Mouse (Mus musculus): ENCODE results near the gene Gm45618.

Gene Gm45618

DNA sequence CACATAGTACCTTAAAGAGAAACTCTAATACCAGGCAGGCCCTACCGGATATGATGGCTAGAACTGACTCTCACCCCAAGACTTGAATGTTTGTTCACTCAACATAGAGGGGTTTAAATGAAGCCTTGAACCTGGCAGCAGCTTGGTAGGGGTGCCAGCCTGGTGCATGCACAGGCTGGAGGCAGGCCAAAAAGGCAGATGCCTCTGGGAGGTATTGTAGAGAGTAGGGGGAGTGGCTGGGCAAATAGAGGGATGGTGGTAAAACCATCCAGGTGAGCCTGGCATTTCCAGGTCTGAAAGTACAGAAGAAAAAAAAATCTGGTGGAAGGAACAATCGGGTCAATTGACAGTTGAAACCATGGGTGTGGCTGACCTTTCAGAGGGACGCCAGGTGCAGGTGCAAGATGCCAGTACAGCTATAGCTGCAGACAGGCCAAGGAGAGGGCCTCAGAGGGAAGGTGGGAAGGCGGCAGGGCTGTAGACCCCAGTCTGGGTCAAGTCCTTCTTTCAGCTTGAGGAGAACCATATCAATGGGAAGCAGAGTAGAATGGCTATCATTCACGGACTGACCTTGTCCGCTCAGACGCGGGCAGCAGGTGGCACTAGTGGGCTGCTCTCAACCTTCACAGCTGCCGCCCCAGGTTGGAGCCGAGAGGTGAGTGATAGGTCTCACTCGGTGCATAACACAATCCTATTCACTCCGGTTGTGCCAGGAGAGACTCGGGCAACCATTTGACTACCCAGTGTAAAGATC lies 49.9 kb downstream of the Gm45618 start:
- peak; percentile 53 to 73 for DNase-seq (ENCODE audit: low spot score in 2 of 2)

Measured in urinary bladder, postnatal 36 days (tissue).